Comparison of ENCODE assay signal across 20 mouse cellular contexts in genomic region chr8:10814499-10814898, GRCm38 (mm10).
"Had no signal": no experiment of that assay in that cellular context is flagged by ENCODE, and none has a peak within 500 bp of the region (broad histone marks: within the 10 kb centered on the region; RNA-seq: fewer than 3 reads in every experiment).

No protein-coding gene starts in this region.

- ATAC-seq: liver, embryonic 12.5 days; midbrain, embryonic 15.5 days had no signal

- DNase-seq: kidney, adult 11 months; kidney, adult 8-10 months; kidney, postnatal 14 days; kidney, postnatal 4 days; layer of hippocampus, adult 9-11 months; liver; lung, adult 2 months; lung, postnatal 4 days; retina, postnatal 1 day; right cerebral cortex, postnatal 25 days; spleen, adult 18-20 months; thymus, postnatal 25 days had no signal

- H3K27me3 ChIP-seq: limb, embryonic 13.5 days; liver, embryonic 15.5 days; midbrain, embryonic 12.5 days; midbrain, embryonic 15.5 days; neural tube, embryonic 12.5 days; neural tube, embryonic 15.5 days; stomach, embryonic 15.5 days had no signal
